Mouse (Mus musculus): ENCODE data around the gene Stk11. TPM values are rescaled to one million over a fixed set of nuclear protein-coding genes. Genes with fewer than 3 reads are reported as not detected.

The Stk11 gene
- polyA plus RNA-seq (2017; shearing (Covaris generic)): 11.9 TPM

DNA sequence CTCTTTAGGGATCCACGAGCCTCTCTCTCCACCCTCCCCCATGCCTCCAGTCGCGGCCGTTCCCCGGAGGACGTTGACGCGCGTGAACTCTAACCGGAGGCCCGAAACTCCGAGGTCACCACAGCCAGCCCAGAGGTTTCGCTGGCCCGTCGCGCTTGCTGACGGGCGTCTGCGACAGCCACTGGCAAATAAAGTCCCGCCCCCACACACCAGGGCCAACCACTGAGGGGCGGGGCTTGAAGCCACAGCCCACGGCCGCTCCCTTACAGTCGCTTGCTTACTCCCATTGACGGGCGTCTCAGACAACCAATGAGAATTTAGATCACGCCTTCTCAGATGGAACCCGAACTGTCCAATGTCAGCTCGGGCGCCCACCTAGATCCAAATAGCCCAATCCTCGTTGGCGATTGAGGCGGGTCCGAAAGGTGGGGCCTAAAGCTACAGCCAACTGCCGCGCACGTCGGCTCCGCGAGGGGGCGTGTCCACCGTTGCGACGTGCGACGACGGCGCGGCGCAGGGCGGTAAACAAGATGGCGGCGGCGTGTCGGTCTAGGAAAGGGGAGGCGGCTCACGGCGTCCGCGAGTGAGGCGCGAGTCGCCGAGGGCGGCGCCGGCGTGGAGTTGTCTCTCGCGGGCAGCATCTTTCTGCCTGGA lies at the start of gene Stk11:
TSS of gene Stk11 (plus strand) at position 514 of the 654 bp plus-strand sequence.

DNA sequence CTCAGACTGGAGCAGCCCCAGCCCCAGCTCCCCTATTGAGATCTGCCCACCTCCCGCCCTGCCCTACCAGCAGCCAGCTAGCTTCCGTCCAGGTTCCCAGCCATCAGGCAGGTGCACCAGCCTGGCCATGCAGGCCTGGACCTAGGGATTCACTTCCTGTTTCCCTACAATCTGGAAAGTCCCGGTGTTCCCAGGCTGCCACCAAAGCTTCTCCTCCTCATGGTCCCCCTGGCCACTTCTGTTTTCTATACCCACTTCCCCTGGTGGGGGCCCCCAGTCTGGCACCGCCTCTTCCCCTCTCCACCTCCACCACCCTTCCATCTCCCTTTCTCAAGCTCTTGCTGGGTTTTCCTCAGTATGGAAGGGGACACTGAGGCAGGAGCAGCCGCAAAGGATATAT lies 10.1 kb upstream of the Stk11 start, which contains the start of gene Sbno2:
TSS of gene Sbno2 (minus strand) at position 112 of the 400 bp plus-strand sequence.

DNA sequence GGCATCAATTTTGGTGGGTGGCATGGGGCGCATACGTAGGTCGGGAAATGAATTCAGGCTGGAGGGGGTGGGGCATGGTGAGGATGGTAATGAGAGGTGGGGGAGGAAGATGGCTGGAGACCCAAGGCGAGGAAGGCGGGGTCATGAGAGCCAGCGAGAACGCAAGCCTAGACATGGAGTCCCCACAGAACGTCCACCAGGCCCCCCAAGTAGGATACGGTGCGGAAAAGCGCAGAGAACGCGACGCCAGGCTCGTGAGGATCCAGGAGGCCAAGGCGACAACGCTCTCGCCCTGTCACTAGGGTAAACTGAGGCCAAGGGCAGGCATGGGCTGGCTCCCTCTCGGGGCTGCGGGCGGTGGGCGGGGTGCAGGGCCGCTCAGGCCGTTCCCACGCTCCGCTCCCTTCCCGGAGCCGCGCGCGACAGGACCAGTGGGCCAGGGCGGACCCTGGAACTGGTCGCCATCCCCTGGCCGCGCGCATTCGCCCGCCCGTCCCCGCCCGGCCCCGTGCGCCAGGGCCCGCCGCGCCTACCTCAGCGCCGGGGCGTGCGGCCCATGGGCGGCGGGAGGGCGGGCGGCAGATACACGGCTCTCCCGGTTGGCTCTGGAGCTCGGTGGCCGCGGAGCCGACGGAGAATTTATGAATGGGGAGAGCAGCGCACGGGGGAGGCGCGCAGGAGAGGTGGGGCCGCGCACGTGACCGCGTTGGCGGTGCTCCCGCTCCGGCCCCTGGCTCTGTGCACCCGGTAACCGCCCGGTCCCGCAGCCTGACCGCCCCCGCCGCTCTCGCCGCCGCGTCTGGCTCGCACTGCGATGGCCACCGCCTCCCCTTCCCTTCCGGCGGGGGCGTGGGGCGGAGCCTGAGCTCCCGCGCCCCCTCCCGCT lies 23.2 kb downstream of the Stk11 start, which contains the start of gene Atp5d:
TSS of gene Atp5d (plus strand) at position 80 of the 886 bp plus-strand sequence.

DNA sequence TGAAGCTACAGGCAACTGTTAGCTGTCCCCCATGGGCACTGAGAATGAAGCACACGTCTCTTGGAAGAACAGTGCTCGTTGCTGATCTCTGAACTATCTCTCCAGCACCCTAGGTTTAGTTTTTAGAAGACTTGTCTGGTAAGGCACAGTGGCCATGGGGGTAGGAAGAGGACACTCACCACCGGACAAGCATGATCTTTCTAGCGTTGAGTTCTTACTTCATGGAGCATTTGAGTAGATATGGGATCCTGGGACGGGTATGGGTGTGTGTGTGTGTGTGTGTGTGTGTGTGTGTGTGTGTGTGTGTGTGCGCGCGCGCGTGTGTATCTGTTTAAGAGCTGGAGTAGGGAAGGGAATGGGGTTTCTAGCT lies 25.0 kb downstream of the Stk11 start, which contains the start of gene Cbarp:
TSS of gene Cbarp (minus strand) at position 170 of the 370 bp plus-strand sequence.

DNA sequence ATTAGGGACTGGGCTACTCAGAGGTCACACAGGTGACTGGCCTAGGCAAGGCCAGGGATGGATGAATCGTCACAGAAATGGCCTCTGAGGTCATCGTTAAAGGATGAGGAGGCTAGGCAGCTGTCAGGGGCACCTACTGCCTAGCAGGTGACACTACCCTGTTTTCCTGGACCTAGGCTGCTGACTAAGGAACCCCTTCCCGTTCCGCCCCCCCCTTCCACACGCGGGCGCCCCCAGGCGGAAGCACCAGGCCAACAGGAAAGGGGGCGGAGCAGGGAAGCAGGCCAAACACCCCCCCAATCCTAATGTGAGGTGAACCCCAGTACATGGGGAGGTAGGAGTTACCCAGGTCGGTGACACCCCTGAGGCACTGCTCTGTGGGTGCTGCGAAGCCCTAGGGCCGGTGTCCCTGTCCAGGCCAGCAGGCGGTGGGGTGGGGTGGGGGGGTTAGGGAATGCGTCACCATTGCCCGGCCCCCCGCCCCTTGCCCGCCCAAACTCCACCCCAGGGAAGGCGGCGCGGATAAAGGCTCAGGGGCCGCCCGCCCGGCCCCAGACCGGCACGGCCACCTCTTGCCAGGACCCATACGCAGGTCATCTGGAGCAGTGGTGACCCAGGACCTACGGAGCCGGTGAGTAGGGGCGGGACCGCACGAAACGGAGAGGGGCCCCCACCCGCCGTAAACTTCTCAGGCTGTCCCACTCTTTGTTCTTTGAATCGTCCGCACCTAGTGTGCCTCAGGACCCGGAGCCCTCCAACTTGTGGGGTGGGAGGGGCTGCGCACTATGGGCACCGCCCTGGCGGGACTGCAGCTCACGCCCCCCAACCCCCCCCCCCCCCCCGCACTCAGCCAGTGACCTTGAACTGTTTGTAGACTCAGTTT lies 32.4 kb downstream of the Stk11 start, which contains the start of gene Midn:
TSS of gene Midn (plus strand) at position 554 of the 883 bp plus-strand sequence.

DNA sequence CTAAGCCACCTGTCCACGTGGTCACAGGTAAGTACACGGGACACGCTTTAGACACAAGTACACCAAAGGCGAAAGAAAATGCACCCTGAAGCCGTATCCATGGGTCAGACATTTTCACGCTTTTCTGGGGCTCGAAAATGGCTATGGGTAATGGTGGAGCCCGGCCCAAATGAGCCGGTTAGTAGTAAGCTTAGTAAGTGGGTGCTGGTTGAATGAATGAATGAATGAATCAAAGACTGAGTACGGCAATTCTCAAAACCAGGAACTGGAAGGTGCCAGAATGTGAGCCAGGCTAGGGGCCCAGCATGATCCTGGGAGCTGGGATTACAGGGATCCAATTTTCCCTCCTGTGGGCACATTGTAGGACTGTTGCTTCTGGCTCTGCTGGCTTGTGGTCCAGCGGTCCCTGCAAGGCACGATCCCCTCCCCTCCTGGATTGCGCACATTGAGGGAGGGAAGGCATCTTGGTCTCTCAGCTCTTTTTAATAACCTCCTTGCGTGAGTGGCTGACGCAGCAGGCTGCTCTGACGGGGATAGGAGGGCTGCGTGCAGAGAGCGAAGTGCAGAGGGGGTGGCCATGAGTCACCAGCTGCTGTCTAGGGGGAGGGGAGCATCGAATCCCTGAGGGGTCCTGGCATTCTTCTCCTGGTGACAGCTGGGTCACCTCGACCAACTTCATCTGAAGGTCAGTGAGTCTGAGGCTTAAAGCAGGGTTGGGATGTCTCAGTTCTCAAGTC lies 50.0 kb downstream of the Stk11 start, which contains the start of gene Cirbp:
TSS of gene Cirbp (plus strand) at position 594 of the 737 bp plus-strand sequence.

DNA sequence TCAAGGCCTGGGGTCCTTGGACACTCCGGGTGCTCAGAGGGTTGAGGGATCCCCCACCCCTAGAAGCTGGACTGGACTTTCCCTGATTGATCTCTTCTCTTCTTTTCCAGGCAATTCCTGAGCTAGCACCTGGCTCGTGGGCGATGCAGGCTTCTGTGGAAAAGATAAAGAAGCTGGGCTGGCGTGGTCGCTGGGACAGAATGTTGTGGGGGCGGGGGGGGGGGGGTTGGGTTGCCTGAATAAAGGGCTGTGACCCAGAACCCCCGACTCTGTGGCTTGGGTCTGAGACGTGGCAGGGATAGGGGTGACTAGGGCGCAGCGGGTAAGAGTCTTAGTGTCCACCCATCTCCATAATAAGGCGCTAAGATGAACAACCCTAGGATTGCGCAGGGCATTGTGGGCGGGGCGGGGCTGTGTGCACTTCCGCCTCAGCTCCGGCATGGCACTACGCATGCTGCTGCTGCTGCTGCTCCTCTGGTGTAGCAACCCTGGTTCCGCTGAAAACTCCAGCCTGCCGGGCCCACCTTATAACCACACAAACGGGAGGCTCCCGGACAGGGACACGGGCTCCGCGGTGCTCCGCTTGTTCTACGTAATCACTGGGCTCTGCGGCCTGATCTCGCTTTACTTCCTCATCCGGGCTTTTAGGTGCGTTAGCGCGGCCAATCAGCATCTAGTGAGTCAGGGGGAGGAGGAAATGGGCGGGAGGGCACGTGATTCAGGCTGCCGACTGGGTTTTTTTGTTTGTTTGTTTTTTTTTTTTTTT lies 57.1 kb downstream of the Stk11 start, which contains the start of gene 1600002K03Rik:
TSS of gene 1600002K03Rik (plus strand) at position 418 of the 766 bp plus-strand sequence.

DNA sequence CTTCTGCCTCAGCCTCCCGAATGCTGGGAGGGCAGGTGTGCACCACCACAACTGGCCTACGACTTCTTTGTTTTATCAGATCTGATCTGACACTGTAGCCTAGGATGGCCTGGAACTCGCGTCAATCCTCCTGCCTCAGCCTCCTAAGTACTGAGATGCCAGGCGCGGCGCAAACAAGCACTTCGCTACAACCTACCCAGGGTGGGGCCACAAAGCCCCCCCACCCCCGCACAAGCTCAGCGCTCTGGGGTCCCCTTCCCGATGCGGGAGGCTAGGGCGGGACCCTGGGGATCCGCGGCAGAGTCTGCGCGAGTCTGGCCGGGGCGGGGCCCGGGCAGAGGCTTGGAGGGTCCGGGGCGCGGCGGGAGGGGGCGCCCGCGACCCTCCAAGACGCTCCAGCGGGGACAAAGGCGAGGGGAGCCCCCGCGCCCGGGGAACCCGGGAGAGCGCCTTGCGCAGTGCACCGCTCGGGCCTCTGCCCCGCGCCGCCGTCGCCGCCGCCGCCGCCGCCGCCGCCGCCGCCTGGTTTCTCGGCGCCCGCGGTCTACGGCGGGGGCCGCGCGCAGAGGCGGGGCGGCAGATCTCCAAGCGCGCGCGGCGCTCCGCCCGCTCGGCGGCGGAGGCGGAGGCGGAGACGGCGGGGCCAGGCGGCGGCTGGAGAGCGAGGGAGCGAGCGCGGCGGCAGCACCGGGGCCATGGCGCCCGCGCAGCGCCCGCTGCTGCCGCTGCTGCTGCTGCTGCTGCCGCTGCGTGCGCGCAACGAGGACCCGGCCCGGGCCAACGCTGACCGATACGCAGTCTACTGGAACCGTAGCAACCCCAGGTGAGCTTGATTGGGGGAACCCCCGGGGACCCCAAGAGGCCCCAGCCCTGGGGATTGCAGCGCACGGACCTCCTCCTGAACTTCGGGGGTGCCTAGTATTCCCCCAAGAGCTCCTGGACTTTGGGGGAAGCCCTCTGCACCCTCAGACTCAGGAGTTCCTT lies 63.8 kb downstream of the Stk11 start, which contains the start of gene Efna2:
TSS of gene Efna2 (plus strand) at position 415 of the 984 bp plus-strand sequence.

Other genes with a start within 250 kb of the Stk11 start
- gene Prtn3, start 241.3 kb upstream of the Stk11 start, polyA plus RNA-seq (2017; shearing (Covaris generic)): not detected
- gene Plppr3, start 241.2 kb upstream of the Stk11 start, polyA plus RNA-seq (2017; shearing (Covaris generic)): 4.9 TPM
- not detected for gene Elane, start 229.6 kb upstream of the Stk11 start, polyA plus RNA-seq (2017; shearing (Covaris generic))
- not detected for gene Cfd, start 224.9 kb upstream of the Stk11 start, polyA plus RNA-seq (2017; shearing (Covaris generic))
- 31.2 TPM for gene Med16, start 206.9 kb upstream of the Stk11 start, polyA plus RNA-seq (2017; shearing (Covaris generic))
- 11.2 TPM for gene Gm26602, start 204.9 kb upstream of the Stk11 start, polyA plus RNA-seq (2017; shearing (Covaris generic))
- gene Kiss1r, start 198.8 kb upstream of the Stk11 start, polyA plus RNA-seq (2017; shearing (Covaris generic)): 0.39 TPM
- gene R3hdm4, start 194.6 kb upstream of the Stk11 start, polyA plus RNA-seq (2017; shearing (Covaris generic)): 217 TPM
- 9.9 TPM for gene Arid3a, start 188.8 kb upstream of the Stk11 start, polyA plus RNA-seq (2017; shearing (Covaris generic))
- gene Wdr18, start 155.7 kb upstream of the Stk11 start, polyA plus RNA-seq (2017; shearing (Covaris generic)): 83.7 TPM
- gene Grin3b, start 145.1 kb upstream of the Stk11 start, polyA plus RNA-seq (2017; shearing (Covaris generic)): not detected
- 5.5 TPM for gene Tmem259, start 131.5 kb upstream of the Stk11 start, polyA plus RNA-seq (2017; shearing (Covaris generic))
- gene Cnn2, start 127.2 kb upstream of the Stk11 start, polyA plus RNA-seq (2017; shearing (Covaris generic)): 1,187 TPM
- gene Abca7, start 119.3 kb upstream of the Stk11 start, polyA plus RNA-seq (2017; shearing (Covaris generic)): 71.9 TPM
- gene Arhgap45, start 99.2 kb upstream of the Stk11 start, polyA plus RNA-seq (2017; shearing (Covaris generic)): 974 TPM
- gene Polr2e, start 76.0 kb upstream of the Stk11 start, polyA plus RNA-seq (2017; shearing (Covaris generic)): 210 TPM
- 569 TPM for gene Gpx4, start 68.6 kb upstream of the Stk11 start, polyA plus RNA-seq (2017; shearing (Covaris generic))
- 84.3 TPM for gene Sbno2, start 10.2 kb upstream of the Stk11 start, polyA plus RNA-seq (2017; shearing (Covaris generic))
- gene Atp5d, start 22.8 kb downstream of the Stk11 start, polyA plus RNA-seq (2017; shearing (Covaris generic)): 434 TPM
- gene Cbarp, start 25.0 kb downstream of the Stk11 start, polyA plus RNA-seq (2017; shearing (Covaris generic)): 2.9 TPM
- 1.7 TPM for gene Midn, start 32.5 kb downstream of the Stk11 start, polyA plus RNA-seq (2017; shearing (Covaris generic))
- gene Cirbp, start 50.2 kb downstream of the Stk11 start, polyA plus RNA-seq (2017; shearing (Covaris generic)): 199 TPM
- gene 1600002K03Rik, start 57.1 kb downstream of the Stk11 start, polyA plus RNA-seq (2017; shearing (Covaris generic)): 21.6 TPM
- gene Efna2, start 63.7 kb downstream of the Stk11 start, polyA plus RNA-seq (2017; shearing (Covaris generic)): 0.22 TPM
- 145 TPM for gene Mum1, start 110.6 kb downstream of the Stk11 start, polyA plus RNA-seq (2017; shearing (Covaris generic))
- 305 TPM for gene Ndufs7, start 133.3 kb downstream of the Stk11 start, polyA plus RNA-seq (2017; shearing (Covaris generic))
- 1.6 TPM for gene Gamt, start 145.2 kb downstream of the Stk11 start, polyA plus RNA-seq (2017; shearing (Covaris generic))
- gene Dazap1, start 145.7 kb downstream of the Stk11 start, polyA plus RNA-seq (2017; shearing (Covaris generic)): 53.8 TPM
- 794 TPM for gene Rps15, start 176.7 kb downstream of the Stk11 start, polyA plus RNA-seq (2017; shearing (Covaris generic))
- 0.40 TPM for gene Apc2, start 180.2 kb downstream of the Stk11 start, polyA plus RNA-seq (2017; shearing (Covaris generic))
- 87.1 TPM for gene 2310011J03Rik, start 204.7 kb downstream of the Stk11 start, polyA plus RNA-seq (2017; shearing (Covaris generic))
- 26.3 TPM for gene Pcsk4, start 213.7 kb downstream of the Stk11 start, polyA plus RNA-seq (2017; shearing (Covaris generic))
- gene Reep6, start 214.2 kb downstream of the Stk11 start, polyA plus RNA-seq (2017; shearing (Covaris generic)): not detected
- not detected for gene Adamtsl5, start 232.6 kb downstream of the Stk11 start, polyA plus RNA-seq (2017; shearing (Covaris generic))
- not detected for gene Plk5, start 240.7 kb downstream of the Stk11 start, polyA plus RNA-seq (2017; shearing (Covaris generic))